Mouse (Mus musculus): ENCODE data around the gene Manba.
A peak's percentile ranks its signal among the peaks of the same experiment; 100 is the strongest.

Gene Manba

DNA sequence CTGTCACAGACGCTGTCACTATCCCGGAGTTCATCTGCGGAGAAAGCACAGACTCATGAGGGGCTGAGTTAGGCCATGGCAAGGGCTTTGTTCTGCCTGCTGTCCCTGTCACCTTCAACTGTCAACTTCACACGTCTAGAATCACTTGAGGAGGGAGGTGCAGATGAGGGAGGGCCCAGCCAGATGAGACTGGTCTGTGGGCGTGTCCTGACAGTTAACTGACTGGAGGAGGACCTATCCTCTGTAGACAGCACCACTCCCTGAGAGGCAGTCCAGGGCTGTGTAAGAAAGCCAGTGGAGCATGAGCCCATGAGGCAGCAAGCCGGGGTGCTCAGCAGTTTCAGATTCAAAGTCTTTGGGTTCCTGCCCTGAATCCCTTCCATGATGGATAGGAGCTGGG is 100.1 kb downstream of the Manba start:
- DNase-seq, result no peak

DNA sequence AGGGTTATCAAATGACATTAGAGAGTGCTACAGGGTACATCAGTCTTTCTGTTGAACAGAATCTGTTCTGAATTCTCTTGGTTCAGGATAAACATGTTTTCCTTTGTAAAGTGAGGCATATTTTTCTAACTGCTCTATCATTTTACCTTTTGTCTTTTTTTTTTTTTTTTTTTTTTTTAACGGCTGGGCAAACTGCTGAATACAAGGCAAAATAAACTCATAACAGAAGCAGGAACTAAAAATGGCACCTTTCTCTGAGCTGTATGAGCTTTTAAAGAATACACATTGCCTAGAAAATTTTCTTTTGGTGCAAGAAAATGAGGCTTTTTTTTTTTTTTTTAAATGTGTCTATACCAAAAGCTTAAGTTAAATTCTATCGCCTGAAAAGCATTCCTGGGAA is 100.6 kb downstream of the Manba start:
- DNase-seq, result no peak

DNA sequence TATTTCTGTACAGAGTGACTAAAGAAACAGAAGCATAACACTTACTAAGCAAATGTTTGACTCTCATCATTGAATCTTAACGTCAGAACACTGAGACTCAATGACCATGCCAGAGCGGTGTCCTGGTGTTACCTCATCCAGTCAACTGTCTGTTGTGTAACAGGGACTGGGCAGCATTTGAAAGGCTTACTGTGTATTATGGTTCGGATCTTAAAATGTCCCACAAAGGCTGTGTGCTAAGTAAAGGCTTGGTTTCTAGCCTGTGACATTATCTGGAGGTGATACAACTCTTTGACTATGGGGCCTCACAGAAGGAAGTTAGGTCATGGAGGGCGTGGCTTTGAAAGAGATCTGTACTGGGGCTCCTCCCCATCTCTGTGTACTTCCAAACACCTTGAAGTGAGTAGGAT is 101.1 kb downstream of the Manba start:
- DNase-seq, result peak; percentile 29

DNA sequence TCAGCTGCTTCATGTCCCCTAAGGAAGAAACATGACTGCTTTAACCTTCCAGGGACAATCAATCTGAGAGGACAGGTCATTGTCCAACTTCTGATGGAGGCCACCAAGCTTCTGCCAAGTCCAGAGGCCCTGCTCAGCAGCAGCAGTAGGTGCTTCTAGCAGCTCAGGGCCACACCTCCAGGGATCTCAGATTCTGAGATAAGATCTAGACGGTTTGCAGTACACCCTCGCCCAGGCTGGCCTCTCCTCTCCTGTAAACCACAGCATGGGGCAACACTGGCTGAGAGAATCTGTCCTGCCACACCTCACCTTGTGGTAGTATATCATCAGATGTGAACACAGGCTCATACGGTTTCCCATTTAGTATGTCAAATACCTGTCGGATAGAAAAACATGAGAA is 105.1 kb downstream of the Manba start:
- DNase-seq, result no peak

DNA sequence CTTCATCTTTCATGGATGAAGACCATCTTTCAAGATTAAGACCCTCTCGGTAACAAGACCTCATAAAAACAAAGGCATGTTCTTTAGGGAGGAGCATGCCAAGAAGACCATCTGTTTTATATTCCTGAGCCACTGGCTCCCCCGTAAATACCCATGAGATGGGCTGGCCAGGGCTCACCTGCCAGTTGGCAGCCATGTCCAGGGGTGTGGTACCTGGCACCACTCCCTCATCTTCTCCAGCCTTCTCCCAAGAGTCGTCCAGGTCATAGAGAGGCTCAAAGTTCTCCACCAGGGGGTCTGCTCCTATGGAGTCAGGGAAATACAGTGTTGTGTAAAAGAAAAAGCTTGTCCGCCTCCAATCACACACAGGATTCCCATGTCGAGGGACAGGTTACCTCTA is 106.0 kb downstream of the Manba start:
- no peak for DNase-seq

DNA sequence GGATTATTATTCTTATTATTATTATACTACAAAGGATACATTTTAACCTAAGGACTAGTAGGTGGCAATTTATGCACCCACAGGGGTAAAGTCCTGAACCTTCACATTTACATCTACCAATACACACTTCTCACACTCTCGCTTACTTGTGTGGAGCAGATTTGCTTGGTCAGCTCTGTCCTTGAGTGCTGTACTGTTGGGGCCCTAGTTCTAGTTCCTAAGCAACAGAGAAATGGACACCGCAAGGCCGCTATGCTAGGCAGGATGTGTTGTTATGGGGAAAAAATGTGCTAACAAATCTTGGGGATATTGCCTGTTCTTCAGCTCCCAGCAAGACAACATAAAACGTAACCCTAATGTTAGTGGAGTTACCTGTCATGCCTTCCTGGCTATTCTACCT is 106.6 kb downstream of the Manba start:
- no peak for DNase-seq

DNA sequence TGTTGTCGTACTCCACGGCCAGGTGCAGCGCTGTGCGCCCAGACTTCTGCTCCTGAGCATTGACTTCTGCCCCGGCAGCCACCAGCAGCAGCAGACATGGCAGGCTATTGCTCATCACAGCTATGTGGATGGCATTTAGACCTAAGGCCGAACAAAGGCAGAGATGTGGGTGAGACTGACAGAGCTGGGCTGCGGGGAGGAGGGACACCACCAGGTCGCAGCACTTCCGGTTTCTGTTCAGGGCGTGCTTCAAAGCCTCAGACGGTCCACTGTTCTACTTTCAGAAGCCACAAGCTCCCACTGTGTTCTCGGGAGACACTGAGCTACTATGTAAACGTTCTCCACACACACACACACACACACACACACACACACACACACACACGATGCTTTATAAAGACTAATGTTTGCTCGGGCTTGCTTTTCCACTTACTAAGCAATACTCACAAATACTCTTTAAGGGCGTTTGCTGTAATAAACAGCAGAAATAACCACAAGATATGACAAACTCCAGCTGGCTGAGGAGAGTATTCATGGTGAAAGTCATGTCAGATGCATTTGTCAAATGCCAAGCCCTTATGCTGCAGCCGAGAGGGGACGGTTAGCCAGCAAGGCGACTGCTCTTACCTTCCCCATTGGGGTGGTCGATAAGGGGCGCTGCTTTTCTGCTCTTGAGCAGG is 109.0 kb downstream of the Manba start:
- DNase-seq, result no peak

DNA sequence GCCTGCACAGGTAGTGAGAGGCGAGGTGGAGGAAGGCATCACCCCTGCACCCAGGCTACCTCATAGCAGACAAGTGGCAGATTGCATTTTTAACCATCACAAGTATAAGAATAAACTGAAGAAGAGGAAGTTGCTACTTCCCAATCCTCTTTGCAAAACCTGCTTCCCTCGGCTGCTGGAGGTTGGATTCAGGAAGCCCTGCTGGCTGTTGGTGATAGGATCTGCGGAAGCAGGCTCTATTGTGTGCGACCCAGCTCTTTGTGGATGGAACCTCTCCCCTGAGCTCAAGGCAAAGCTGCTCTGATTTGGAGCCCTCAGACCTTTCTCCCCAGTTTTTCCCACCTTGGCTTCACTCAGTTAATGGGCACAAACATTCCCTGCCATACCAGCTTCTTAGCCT is 111.6 kb downstream of the Manba start:
- DNase-seq, result no peak

DNA sequence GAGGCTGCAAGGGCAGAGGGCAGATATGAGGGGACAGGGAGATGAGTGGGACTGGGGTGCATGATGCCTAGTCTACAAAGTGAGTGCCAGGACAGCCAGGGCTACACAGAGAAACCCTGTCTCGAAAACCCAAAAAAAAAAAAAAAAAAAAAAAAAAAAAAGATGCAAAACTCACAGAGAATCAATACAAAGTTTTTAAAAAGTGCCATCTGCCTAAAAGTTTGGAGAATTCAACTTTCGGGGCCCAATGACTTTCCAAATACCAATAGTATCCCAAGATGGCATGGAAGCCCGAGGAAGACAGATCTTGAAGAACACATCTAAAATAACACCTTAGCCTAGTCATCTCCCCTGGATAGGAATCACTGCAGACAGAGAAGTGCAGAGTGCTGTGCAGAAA is 112.9 kb downstream of the Manba start:
- no peak for DNase-seq

DNA sequence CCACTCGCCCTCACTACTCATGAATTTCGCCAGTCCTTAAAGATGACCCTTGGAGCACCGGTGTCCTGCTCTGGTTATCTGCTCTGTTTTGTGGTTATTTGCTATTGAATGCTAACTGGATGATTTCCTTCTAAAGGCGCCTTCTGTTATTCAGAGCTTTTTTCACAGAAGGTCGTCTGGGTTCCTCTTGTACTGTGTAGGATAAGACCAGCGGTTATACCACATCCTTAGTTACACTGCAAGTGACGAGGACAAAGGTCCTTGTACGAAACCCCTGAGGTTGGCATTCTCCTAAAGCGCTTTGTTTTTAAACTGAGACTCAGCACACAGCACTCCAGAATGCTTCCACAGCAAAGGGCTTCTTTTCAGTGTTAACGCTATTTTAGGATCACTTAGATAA is 117.3 kb downstream of the Manba start:
- no peak for DNase-seq

DNA sequence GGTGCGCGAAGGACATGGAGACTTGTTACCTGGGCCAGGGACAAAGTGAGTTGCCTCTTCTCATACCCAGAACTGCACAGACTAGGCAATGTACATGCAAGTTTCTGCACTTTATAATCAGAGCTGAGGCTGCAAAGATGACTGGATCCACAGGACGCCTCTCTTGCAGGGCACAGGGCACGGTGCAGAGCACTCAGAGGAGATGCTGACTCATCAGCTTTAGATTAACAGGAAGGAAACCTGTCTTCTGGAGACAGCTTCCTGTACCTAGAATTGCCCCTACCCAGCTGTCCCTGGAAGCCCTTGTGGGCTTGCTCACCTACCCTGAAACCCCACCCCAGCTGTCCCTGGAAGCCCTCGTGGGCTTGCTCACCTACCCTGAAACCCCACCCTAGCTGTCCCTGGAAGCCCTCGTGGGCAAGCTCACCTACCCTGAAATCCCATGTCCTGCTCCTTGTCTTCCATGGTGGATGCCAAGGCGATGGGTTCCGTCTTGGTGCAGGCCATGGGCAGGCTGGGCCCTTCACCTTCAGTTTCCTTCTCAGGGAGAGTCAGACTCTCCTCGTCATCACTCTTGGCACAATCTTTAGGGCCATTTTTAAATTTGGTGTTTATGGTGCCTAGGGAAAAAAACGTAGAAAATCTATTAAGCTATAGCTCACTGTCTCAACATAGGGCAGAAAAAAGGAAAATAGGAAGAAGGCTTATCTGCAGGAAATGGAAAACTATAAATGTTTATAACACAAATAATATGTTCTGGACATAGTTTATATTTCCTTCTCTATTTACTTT is 119.4 kb downstream of the Manba start:
- DNase-seq, result no peak

DNA sequence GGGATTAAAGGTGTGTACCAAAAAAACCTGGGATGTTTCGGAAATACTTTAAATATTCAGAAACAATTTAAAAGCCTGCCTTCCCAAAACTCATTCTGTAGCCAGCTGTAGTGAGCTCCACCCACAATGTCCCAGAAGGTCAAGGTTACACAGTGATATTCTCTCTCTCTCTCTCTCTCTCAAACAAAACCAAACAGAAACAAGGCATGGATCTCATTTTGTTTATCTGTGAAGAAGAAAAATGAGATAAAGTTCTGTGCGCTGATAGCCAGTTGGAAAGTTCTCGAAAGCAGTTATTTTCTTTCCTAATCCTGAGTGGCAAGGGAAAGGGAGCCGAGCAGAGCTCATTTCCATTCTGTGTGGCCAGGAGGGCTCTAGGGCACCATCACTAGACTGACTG is 120.1 kb downstream of the Manba start:
- DNase-seq, result no peak

DNA sequence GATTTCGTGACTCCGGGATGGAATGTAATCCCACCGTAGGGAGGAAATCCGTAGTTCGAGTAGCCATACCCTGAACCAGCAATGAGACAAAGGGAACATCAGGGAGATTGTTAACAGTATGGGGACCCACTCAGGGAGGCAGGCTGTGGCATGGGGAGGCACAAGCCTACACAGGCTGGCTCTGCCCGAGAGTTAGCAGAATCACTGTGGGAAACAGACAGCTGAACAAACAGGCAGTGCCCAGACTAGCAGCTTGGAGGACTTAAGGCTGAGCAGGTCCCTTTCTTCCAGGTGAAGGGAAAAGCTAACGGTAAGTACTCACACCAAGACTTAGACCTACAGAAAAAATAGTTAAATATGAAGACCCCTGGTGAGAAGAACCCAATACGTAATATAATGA is 121.2 kb downstream of the Manba start:
- DNase-seq, result no peak

DNA sequence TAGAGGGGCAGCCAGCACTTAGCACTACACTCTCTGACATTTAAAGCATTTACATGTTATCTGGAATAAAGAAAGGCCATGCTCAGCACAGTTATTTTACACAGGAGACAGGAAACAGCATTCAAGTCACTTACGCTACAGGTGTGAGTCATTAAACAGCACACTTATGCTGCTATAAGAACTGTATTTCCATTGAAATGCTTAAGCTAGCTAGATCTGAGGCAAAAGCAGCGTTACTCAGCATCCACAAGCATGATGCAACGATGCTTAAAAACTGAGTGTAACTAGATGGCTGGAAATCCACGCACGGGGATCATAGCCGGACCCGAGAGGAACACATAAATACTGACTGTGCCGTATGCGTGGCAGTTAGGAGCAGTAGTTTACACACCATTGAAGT is 121.6 kb downstream of the Manba start:
- DNase-seq, result no peak

DNA sequence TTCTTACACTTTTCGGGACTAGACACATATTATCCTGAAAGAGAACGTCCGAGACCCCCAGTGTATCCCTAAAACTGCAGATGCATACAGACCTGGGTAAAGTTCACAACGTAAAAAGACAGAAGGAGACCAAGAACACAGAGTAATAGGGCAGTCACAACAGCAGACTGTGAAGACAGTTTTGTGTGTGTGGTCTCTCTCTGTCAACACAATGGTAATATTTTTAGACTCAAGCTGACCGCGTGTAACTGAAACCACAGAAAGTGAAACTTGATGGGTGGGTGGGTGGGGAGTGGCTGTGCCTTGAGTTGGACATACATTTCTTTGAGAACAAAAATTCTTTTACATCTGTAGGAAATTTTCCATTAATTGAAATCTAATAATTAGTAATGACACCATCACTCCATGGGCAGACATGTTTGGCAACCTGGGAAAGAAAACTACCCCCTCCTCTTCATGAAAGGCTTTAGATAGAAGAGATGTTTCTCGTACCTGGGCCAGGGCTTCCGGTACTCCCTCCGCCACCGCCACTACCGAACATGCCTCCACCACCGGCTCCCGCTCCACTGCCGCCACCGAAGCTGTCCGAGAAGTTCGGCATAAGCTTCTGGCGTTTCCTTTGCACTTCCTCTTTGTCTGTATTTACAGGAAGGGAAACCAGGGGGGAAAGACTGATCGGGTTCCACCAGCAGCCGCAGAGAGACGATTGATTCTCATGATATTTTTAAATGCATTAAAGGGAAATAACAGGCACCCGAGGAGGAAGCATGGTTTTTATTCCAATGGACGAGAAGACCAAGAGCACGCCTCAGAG is 122.5 kb downstream of the Manba start:
- no peak for DNase-seq

DNA sequence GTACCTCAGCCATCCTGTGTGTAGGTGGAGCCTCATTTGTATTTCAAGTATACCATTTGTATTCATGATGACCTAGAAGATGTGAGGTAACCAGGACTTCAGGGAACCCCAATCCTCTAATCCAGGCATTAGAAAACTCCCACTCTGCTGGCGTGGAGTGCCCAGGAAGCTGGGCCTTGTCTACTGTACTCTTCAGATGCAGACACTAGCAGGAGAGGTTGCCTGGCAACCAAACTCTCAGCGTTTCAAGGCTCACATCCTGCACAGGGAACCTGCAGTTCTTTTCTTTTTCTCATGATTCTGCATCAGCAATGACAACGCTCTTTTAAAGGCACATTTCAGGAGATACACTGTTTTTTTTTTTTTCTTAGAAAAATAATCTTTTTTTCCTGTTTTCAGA is 124.8 kb downstream of the Manba start:
- DNase-seq, result peak; percentile 78

DNA sequence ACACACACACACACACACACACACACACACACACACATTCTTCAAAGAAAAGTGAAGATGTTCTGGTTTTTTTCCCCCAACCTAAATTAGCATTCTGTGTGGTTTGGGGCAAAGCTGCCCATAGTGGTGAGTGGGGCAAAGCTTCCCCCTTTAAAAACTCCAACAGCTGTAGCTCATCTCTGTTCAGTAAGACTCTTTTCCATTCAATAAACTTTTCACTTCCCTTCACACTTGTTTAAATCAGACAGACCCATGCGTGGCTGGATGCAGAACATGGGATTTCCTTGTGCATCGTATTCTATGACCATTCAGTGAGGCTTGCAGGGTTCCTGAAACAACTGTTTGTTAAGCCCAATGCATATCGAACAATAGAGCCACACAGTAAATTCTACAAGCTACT is 129.0 kb downstream of the Manba start:
- no peak for DNase-seq

DNA sequence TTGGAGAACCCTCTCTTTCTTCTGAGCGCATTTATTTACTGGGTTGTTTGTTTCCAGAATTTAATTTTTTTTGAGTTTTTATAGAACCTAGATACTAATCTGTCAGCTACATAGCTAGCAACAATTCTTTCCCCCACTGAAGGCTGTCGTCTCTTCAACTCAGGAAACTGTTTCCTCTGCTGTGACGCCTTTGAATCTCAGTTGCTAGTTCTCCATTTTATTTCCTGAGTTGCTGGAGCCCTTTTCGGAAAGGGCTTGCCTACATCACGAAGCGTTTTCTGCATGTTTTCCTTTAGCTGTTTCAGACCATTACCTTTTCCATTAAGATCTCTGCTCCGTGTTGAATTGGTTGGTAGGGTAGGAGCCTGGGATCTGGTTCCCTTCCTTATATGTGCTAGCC is 131.3 kb downstream of the Manba start:
- DNase-seq, result no peak
